ENCODE assay signal across 20 mouse cellular contexts in genomic region chr4:40640991-40641390, GRCm38 (mm10).
DNase-seq lines count a peak whose midpoint lies in the region; ATAC-seq and TF ChIP-seq lines count a peak whose summit lies in the region.
"Had no signal": no experiment of that assay in that cellular context is flagged by ENCODE, and none has a peak within 500 bp of the region (broad histone marks: within the 10 kb centered on the region; RNA-seq: fewer than 3 reads in every experiment).

No protein-coding gene starts in this region.

- no peak for TF ChIP-seq POLR2A in ES-Bruce4 (IDR thresholded peaks at IDR 0.05; ENCODE audit: insufficient read depth, low read length)

- H3K9me3 ChIP-seq in hindbrain, embryonic 14.5 days (ENCODE audit: control insufficient read depth, low read length): 0 out of 2 replicates have a peak, but pooled peaks cover 2% of the 10 kb centered on the region
- H3K9me3 ChIP-seq in hindbrain, embryonic 16.5 days (ENCODE audit: control insufficient read depth, low read length): no peaks in the 10 kb centered on the region
- H3K9me3 ChIP-seq in liver, postnatal 0 days (ENCODE audit: low read length): no peaks in the 10 kb centered on the region
- H3K9me3 ChIP-seq in liver, embryonic 11.5 days (ENCODE audit: control insufficient read depth, low read length): no peaks in the 10 kb centered on the region
- peaks cover 6% of the 10 kb centered on the region; the same call in 1 of the 2 replicates for H3K9me3 ChIP-seq in ES-Bruce4 (replicated peaks; ENCODE audit: control insufficient read depth, insufficient read depth, low read length, poor library complexity, severe bottlenecking)
- H3K9me3 ChIP-seq in stomach, postnatal 0 days (ENCODE audit: control insufficient read depth, low read length): no peaks in the 10 kb centered on the region
- H3K9me3 ChIP-seq: embryonic facial prominence, embryonic 12.5 days; heart, embryonic 12.5 days; limb, embryonic 15.5 days had no signal

- no peak overlapping the region for H3K9ac ChIP-seq in hindbrain, embryonic 14.5 days
- no peak overlapping the region for H3K9ac ChIP-seq in hindbrain, embryonic 16.5 days (ENCODE audit: low read depth, low read length)
- H3K9ac ChIP-seq in liver, postnatal 0 days (replicated peaks): no peak overlapping the region
- H3K9ac ChIP-seq in liver, embryonic 11.5 days (ENCODE audit: low read depth, low read length): no peak overlapping the region
- H3K9ac ChIP-seq in ES-Bruce4 (ENCODE audit: low read depth, poor library complexity, severe bottlenecking): no peak overlapping the region
- H3K9ac ChIP-seq in stomach, postnatal 0 days (ENCODE audit: low read length): no peak overlapping the region
- H3K9ac ChIP-seq: embryonic facial prominence, embryonic 12.5 days; heart, embryonic 12.5 days; limb, embryonic 15.5 days had no signal

- no peak overlapping the region for H3K4me3 ChIP-seq in hindbrain, embryonic 14.5 days (replicated peaks; ENCODE audit: low read length)
- H3K4me3 ChIP-seq in hindbrain, embryonic 16.5 days (ENCODE audit: low read length): no peak overlapping the region
- H3K4me3 ChIP-seq in liver, postnatal 0 days (ENCODE audit: low read depth, low read length): no peak overlapping the region
- no peak overlapping the region for H3K4me3 ChIP-seq in liver, embryonic 11.5 days (ENCODE audit: low read depth, low read length)
- no peak overlapping the region for H3K4me3 ChIP-seq in ES-Bruce4 (ENCODE audit: low read depth, low read length)
- H3K4me3 ChIP-seq in stomach, postnatal 0 days (ENCODE audit: low read depth, low read length): no peak overlapping the region
- H3K4me3 ChIP-seq: embryonic facial prominence, embryonic 12.5 days; heart, embryonic 12.5 days; limb, embryonic 15.5 days had no signal

- no peaks in the 10 kb centered on the region for H3K4me1 ChIP-seq in hindbrain, embryonic 14.5 days (replicated peaks; ENCODE audit: control insufficient read depth, insufficient read depth, low read length)
- H3K4me1 ChIP-seq in hindbrain, embryonic 16.5 days (ENCODE audit: control insufficient read depth, insufficient read depth, low read depth, low read length): no peaks in the 10 kb centered on the region
- H3K4me1 ChIP-seq in liver, postnatal 0 days (ENCODE audit: insufficient read depth): no peaks in the 10 kb centered on the region
- no peaks in the 10 kb centered on the region for H3K4me1 ChIP-seq in liver, embryonic 11.5 days (replicated peaks; ENCODE audit: control insufficient read depth, insufficient read depth, low read length)
- H3K4me1 ChIP-seq in ES-Bruce4 (ENCODE audit: control insufficient read depth, insufficient read depth, low read length): no peaks in the 10 kb centered on the region
- H3K4me1 ChIP-seq in stomach, postnatal 0 days (replicated peaks; ENCODE audit: control insufficient read depth, insufficient read depth): 0 out of 2 replicates have a peak, but pooled peaks cover 3% of the 10 kb centered on the region
- H3K4me1 ChIP-seq: embryonic facial prominence, embryonic 12.5 days; heart, embryonic 12.5 days; limb, embryonic 15.5 days had no signal

- WGBS in hindbrain, embryonic 14.5 days: 86% methylated on average over 4 of the region's 4 CpGs
- 86% methylated on average over 4 of the region's 4 CpGs for WGBS in hindbrain, embryonic 16.5 days
- WGBS in liver, postnatal 0 days (ENCODE audit: insufficient replicate concordance): 72% methylated on average over 4 of the region's 4 CpGs
- 74% methylated on average over 4 of the region's 4 CpGs for WGBS in liver, embryonic 11.5 days
- 79% methylated on average over 4 of the region's 4 CpGs for WGBS in stomach, postnatal 0 days

- no peaks in the 10 kb centered on the region for H3K36me3 ChIP-seq in hindbrain, embryonic 14.5 days (replicated peaks; ENCODE audit: control insufficient read depth, insufficient read depth)
- no peaks in the 10 kb centered on the region for H3K36me3 ChIP-seq in hindbrain, embryonic 16.5 days (ENCODE audit: control insufficient read depth, insufficient read depth, low read length)
- H3K36me3 ChIP-seq in liver, postnatal 0 days (replicated peaks; ENCODE audit: insufficient read depth, low read length): no peaks in the 10 kb centered on the region
- no peaks in the 10 kb centered on the region for H3K36me3 ChIP-seq in liver, embryonic 11.5 days (ENCODE audit: control insufficient read depth, insufficient read depth, low read length)
- no peaks in the 10 kb centered on the region for H3K36me3 ChIP-seq in ES-Bruce4 (ENCODE audit: control insufficient read depth, insufficient read depth, low read length, poor library complexity, severe bottlenecking)
- H3K36me3 ChIP-seq in stomach, postnatal 0 days (ENCODE audit: control insufficient read depth, insufficient read depth, low read length): no peaks in the 10 kb centered on the region
- H3K36me3 ChIP-seq: embryonic facial prominence, embryonic 12.5 days; heart, embryonic 12.5 days; limb, embryonic 15.5 days had no signal

- TF ChIP-seq EP300 in liver, postnatal 0 days (IDR thresholded peaks at IDR 0.05; ENCODE audit: low read depth): no peak
- TF ChIP-seq EP300 in ES-Bruce4 (IDR thresholded peaks at IDR 0.05; ENCODE audit: insufficient read depth, low read depth, low read length): no peak
- no peak for TF ChIP-seq EP300 in stomach, postnatal 0 days (optimal IDR thresholded peaks at IDR 0.05)

- 0 out of 2 replicates have a peak, but pooled peaks have one; percentile 21 for TF ChIP-seq CTCF in liver, postnatal 0 days (IDR thresholded peaks at IDR 0.05; ENCODE audit: low read depth)
- peak; percentile 54 for TF ChIP-seq CTCF in ES-Bruce4 (IDR thresholded peaks at IDR 0.05; ENCODE audit: low read depth, low read length)
- peak; percentile 44 for TF ChIP-seq CTCF in stomach, postnatal 0 days (IDR thresholded peaks at IDR 0.05; ENCODE audit: low read depth)

- no peak overlapping the region for H3K27ac ChIP-seq in hindbrain, embryonic 14.5 days
- H3K27ac ChIP-seq in hindbrain, embryonic 16.5 days (ENCODE audit: low read depth, low read length): no peak overlapping the region
- H3K27ac ChIP-seq in liver, postnatal 0 days (ENCODE audit: low read depth): no peak overlapping the region
- no peak overlapping the region for H3K27ac ChIP-seq in liver, embryonic 11.5 days (ENCODE audit: low read depth, low read length)
- H3K27ac ChIP-seq in ES-Bruce4 (ENCODE audit: insufficient read depth, low read length): no peak overlapping the region
- H3K27ac ChIP-seq in stomach, postnatal 0 days (replicated peaks): no peak overlapping the region
- H3K27ac ChIP-seq: embryonic facial prominence, embryonic 12.5 days; limb, embryonic 15.5 days had no signal

- no peak overlapping the region for H3K4me2 ChIP-seq in hindbrain, embryonic 14.5 days (replicated peaks)
- H3K4me2 ChIP-seq in hindbrain, embryonic 16.5 days (ENCODE audit: low read length): no peak overlapping the region
- no peak overlapping the region for H3K4me2 ChIP-seq in liver, postnatal 0 days (ENCODE audit: low read depth, low read length)
- H3K4me2 ChIP-seq in liver, embryonic 11.5 days: no peak overlapping the region
- no peak overlapping the region for H3K4me2 ChIP-seq in stomach, postnatal 0 days (replicated peaks; ENCODE audit: low read depth)
- H3K4me2 ChIP-seq: embryonic facial prominence, embryonic 12.5 days; heart, embryonic 12.5 days; limb, embryonic 15.5 days had no signal

- peak; percentile 2 for DNase-seq in hindbrain, embryonic 14.5 days (ENCODE audit: low spot score)
- no peak for DNase-seq in liver, postnatal 0 days
- no peak for DNase-seq in liver, embryonic 11.5 days (ENCODE audit: low spot score)
- DNase-seq in stomach, postnatal 0 days (ENCODE audit: low spot score): no peak
- DNase-seq in layer of hippocampus, postnatal 36 days: no peak
- DNase-seq: adrenal gland, postnatal 25 days; cerebellum, adult 18-20 months; gastrocnemius, postnatal 25 days; heart, postnatal 4 days; kidney, postnatal 25 days; layer of hippocampus, adult 9-11 months; midbrain, embryonic 14.5 days; right cerebral cortex, postnatal 4 days had no signal

- no peak for ATAC-seq in hindbrain, embryonic 14.5 days (ENCODE audit: low FRiP score)
- no peak for ATAC-seq in hindbrain, embryonic 16.5 days
- ATAC-seq in liver, postnatal 0 days: no peak
- no peak for ATAC-seq in liver, embryonic 11.5 days (replicated peaks; ENCODE audit: low FRiP score)
- ATAC-seq in stomach, postnatal 0 days (ENCODE audit: low FRiP score, low TSS enrichment): no peak
- ATAC-seq: activated CD4-positive, CD25-positive, alpha-beta regulatory T cell, adult 4 months; intestine, embryonic 16.5 days had no signal

- H3K27me3 ChIP-seq in hindbrain, embryonic 14.5 days (ENCODE audit: control insufficient read depth, insufficient read depth, low read length): no peaks in the 10 kb centered on the region
- no peaks in the 10 kb centered on the region for H3K27me3 ChIP-seq in hindbrain, embryonic 16.5 days (replicated peaks; ENCODE audit: control insufficient read depth, insufficient read depth, low read length)
- H3K27me3 ChIP-seq in liver, postnatal 0 days (ENCODE audit: insufficient read depth, low read length): no peaks in the 10 kb centered on the region
- H3K27me3 ChIP-seq in liver, embryonic 11.5 days (replicated peaks; ENCODE audit: control insufficient read depth, insufficient read depth, low read length): no peaks in the 10 kb centered on the region
- H3K27me3 ChIP-seq in ES-Bruce4 (ENCODE audit: control insufficient read depth, insufficient read depth, low read length, poor library complexity, severe bottlenecking): no peaks in the 10 kb centered on the region
- no peaks in the 10 kb centered on the region for H3K27me3 ChIP-seq in stomach, postnatal 0 days (ENCODE audit: control insufficient read depth, insufficient read depth, low read length)
- H3K27me3 ChIP-seq: embryonic facial prominence, embryonic 12.5 days; heart, embryonic 12.5 days; limb, embryonic 15.5 days had no signal
